Mouse (Mus musculus) MEL (cell line): ENCODE results near the gene Palm. TPM values are rescaled to one million over a fixed set of nuclear protein-coding genes. Genes with fewer than 3 reads are reported as not detected.

Source experiments
- DNase-seq: peaks from one replicate; pipeline ENCODE4 v3.0.0; 2011; ENCODE audit warnings: low read depth, low spot score
- H3K27ac ChIP-seq: 2 replicates; pipeline ENCODE4 v1.5.1; 2012; ENCODE audit warnings: low read depth, mild to moderate bottlenecking, control low read depth, low read length, moderate library complexity; ENCODE audit not compliant: control insufficient read depth
- H3K27me3 ChIP-seq, 2 experiments: fragments of 150-350 bp in 1 of 2; sonication (generic) in 1 of 2; 2 replicates each; pipeline ENCODE4 v1.6.1; 2012; ENCODE audit warnings: low read length in 2 of 2, mild to moderate bottlenecking in 2 of 2, improper control_type of control experiment in 1 of 2, moderate library complexity in 1 of 2; ENCODE audit not compliant: insufficient read depth in 2 of 2, control insufficient read depth in 1 of 2
- H3K36me3 ChIP-seq, 2 experiments: 2 replicates each; pipeline ENCODE4 v1.6.1; 2012 to 2014; ENCODE audit warnings: low read length in 2 of 2, improper control_type of control experiment in 1 of 2, inconsistent platforms in 1 of 2, mild to moderate bottlenecking in 1 of 2; ENCODE audit not compliant: insufficient read depth in 2 of 2, control insufficient read depth in 1 of 2
- H3K4me1 ChIP-seq, 2 experiments: fragments of 150-350 bp in 1 of 2; sonication (generic) in 1 of 2; 2 replicates each; pipeline ENCODE4 v1.6.1; 2012; ENCODE audit warnings: low read length in 2 of 2, improper control_type of control experiment in 1 of 2, mild to moderate bottlenecking in 1 of 2; ENCODE audit not compliant: insufficient read depth in 2 of 2, control insufficient read depth in 1 of 2
- H3K4me3 ChIP-seq, 2 experiments: fragments of 150-350 bp in 1 of 2; sonication (generic) in 1 of 2; 2 replicates each; pipeline ENCODE4 v1.5.1; 2012; ENCODE audit warnings: low read depth in 2 of 2, low read length in 2 of 2, mild to moderate bottlenecking in 2 of 2, moderate library complexity in 2 of 2, control low read depth in 1 of 2, improper control_type of control experiment in 1 of 2; ENCODE audit not compliant: control insufficient read depth in 1 of 2, insufficient read depth in 1 of 2
- H3K79me2 ChIP-seq: 2 replicates; pipeline ENCODE4 v1.6.1; 2012; ENCODE audit warnings: mild to moderate bottlenecking, low read length, moderate library complexity; ENCODE audit not compliant: control insufficient read depth, poor library complexity, insufficient read depth
- H3K9ac ChIP-seq: 2 replicates; pipeline ENCODE4 v1.6.1; 2012; ENCODE audit warnings: low read depth, mild to moderate bottlenecking, control low read depth, low read length, moderate library complexity; ENCODE audit not compliant: control insufficient read depth, poor library complexity, severe bottlenecking
- H3K9me3 ChIP-seq: fragments of 150-350 bp; sonication (generic); replicated peaks from 2 replicates; pipeline ENCODE4 v1.6.1; 2012; ENCODE audit warnings: mild to moderate bottlenecking, low read length, improper control_type of control experiment, moderate library complexity; ENCODE audit not compliant: insufficient read depth
- BHLHE40 ChIP-seq: IDR thresholded peaks from 2 replicates; pipeline ENCODE4 v1.6.1; 2012; ENCODE audit warnings: low read depth, mild to moderate bottlenecking, inconsistent platforms, low read length, improper control_type of control experiment, borderline replicate concordance
- CHD1 ChIP-seq: IDR thresholded peaks from 2 replicates; pipeline ENCODE4 v1.6.1; 2012; ENCODE audit warnings: low read depth, mild to moderate bottlenecking, inconsistent platforms, low read length, improper control_type of control experiment
- CHD2 ChIP-seq: IDR thresholded peaks from 2 replicates; pipeline ENCODE4 v1.6.1; 2011; ENCODE audit warnings: low read length, improper control_type of control experiment
- ELF1 ChIP-seq: IDR thresholded peaks from 2 replicates; pipeline ENCODE4 v1.6.1; 2014; ENCODE audit warnings: low read depth, mild to moderate bottlenecking, inconsistent platforms, low read length, improper control_type of control experiment, moderate library complexity
- HCFC1 ChIP-seq: IDR thresholded peaks from 2 replicates; pipeline ENCODE4 v1.6.1; 2012; ENCODE audit warnings: low read depth, mild to moderate bottlenecking, inconsistent platforms, low read length, improper control_type of control experiment, moderate library complexity
- JUND ChIP-seq: IDR thresholded peaks from 2 replicates; pipeline ENCODE4 v1.6.1; 2011; ENCODE audit warnings: low read depth, mild to moderate bottlenecking, improper control_type of control experiment, low read length
- KAT2A ChIP-seq: conservative IDR thresholded peaks from 2 replicates; pipeline ENCODE4 v1.6.1; 2012; ENCODE audit warnings: low read depth, low read length, improper control_type of control experiment, inconsistent platforms
- MAZ ChIP-seq: IDR thresholded peaks from 2 replicates; pipeline ENCODE4 v1.6.1; 2012; ENCODE audit warnings: low read depth, mild to moderate bottlenecking, inconsistent platforms, low read length, improper control_type of control experiment
- MEF2A ChIP-seq: IDR thresholded peaks from 2 replicates; pipeline ENCODE4 v1.6.1; 2014; ENCODE audit warnings: low read depth, mild to moderate bottlenecking, inconsistent platforms, low read length, improper control_type of control experiment; ENCODE audit not compliant: poor library complexity, insufficient replicate concordance, severe bottlenecking; ENCODE audit errors: extremely low read depth
- MYB ChIP-seq: IDR thresholded peaks from 2 replicates; pipeline ENCODE4 v1.6.1; 2011; ENCODE audit warnings: mild to moderate bottlenecking, low read depth, low read length, improper control_type of control experiment
- MYC ChIP-seq: IDR thresholded peaks from 2 replicates; pipeline ENCODE4 v1.6.1; 2011; ENCODE audit warnings: low read depth, mild to moderate bottlenecking, low read length, improper control_type of control experiment, moderate library complexity
- NELFE ChIP-seq: IDR thresholded peaks from 2 replicates; pipeline ENCODE4 v1.6.1; 2011; ENCODE audit warnings: low read depth, low read length, improper control_type of control experiment
- NRF1 ChIP-seq: IDR thresholded peaks from 2 replicates; pipeline ENCODE4 v1.6.1; 2014; ENCODE audit warnings: low read depth, mild to moderate bottlenecking, inconsistent platforms, low read length, improper control_type of control experiment, moderate library complexity; ENCODE audit not compliant: poor library complexity, insufficient read depth, severe bottlenecking
- POLR2A ChIP-seq, 2 experiments: IDR thresholded peaks; 2 replicates each; pipeline ENCODE4 v1.6.1; 2011 to 2012; ENCODE audit warnings: low read length in 2 of 2, mild to moderate bottlenecking in 2 of 2, control low read depth in 1 of 2, improper control_type of control experiment in 1 of 2, low read depth in 1 of 2, moderate library complexity in 1 of 2; ENCODE audit not compliant: control insufficient read depth in 1 of 2, insufficient read depth in 1 of 2, poor library complexity in 1 of 2
- POLR2AphosphoS2 ChIP-seq: IDR thresholded peaks from 2 replicates; pipeline ENCODE4 v1.6.1; 2011; ENCODE audit warnings: low read length, improper control_type of control experiment
- POLR2AphosphoS5 ChIP-seq: IDR thresholded peaks from 2 replicates; pipeline ENCODE4 v1.6.1; 2012; ENCODE audit warnings: low read depth, borderline replicate concordance, mild to moderate bottlenecking, inconsistent platforms, low read length, moderate library complexity, mixed read lengths
- RAD21 ChIP-seq: IDR thresholded peaks from 2 replicates; pipeline ENCODE4 v1.6.1; 2011; ENCODE audit warnings: mild to moderate bottlenecking, low read depth, low read length, improper control_type of control experiment
- SIN3A ChIP-seq: IDR thresholded peaks from 2 replicates; pipeline ENCODE4 v1.6.1; 2012; ENCODE audit warnings: low read length, improper control_type of control experiment, inconsistent platforms
- SMC3 ChIP-seq: IDR thresholded peaks from 2 replicates; pipeline ENCODE4 v1.6.1; 2011; ENCODE audit warnings: low read depth, low read length, improper control_type of control experiment
- TCF12 ChIP-seq: IDR thresholded peaks from 2 replicates; pipeline ENCODE4 v1.6.1; 2014; ENCODE audit warnings: low read depth, mild to moderate bottlenecking, inconsistent platforms, low read length, improper control_type of control experiment, moderate library complexity
- USF2 ChIP-seq, 2 experiments: IDR thresholded peaks; 2 replicates each; pipeline ENCODE4 v1.6.1; 2011 to 2012; ENCODE audit warnings: improper control_type of control experiment in 2 of 2, low read length in 2 of 2, borderline replicate concordance in 1 of 2, inconsistent platforms in 1 of 2, low read depth in 1 of 2, mild to moderate bottlenecking in 1 of 2; ENCODE audit not compliant: insufficient read depth in 1 of 2
- ZC3H11A ChIP-seq: IDR thresholded peaks from 2 replicates; pipeline ENCODE4 v1.6.1; 2012; ENCODE audit warnings: low read depth, mild to moderate bottlenecking, inconsistent platforms, low read length, improper control_type of control experiment
- ZNF384 ChIP-seq: IDR thresholded peaks from 2 replicates; pipeline ENCODE4 v1.6.1; 2012; ENCODE audit warnings: low read depth, mild to moderate bottlenecking, inconsistent platforms, low read length, improper control_type of control experiment
- polyA plus RNA-seq, 2 experiments: library from polyadenylated mRNA; stranded (reverse) in 1 of 2; unstranded in 1 of 2; fragments of >175 nt in 1 of 2; fragments of >200 nt in 1 of 2; gene quantifications; 2 replicates each; pipeline versions ENCODE4 v1.2.1 to v1.2.4; 2012; ENCODE audit warnings: low replicate concordance in 2 of 2, low read depth in 1 of 2; ENCODE audit not compliant: insufficient read length in 2 of 2, insufficient read depth in 1 of 2, missing spikeins in 1 of 2
- total RNA-seq: library from RNA; depleted of rRNA; stranded (reverse); fragments of 300-350 nt; gene quantifications from 2 replicates; pipeline ENCODE4 v1.2.3, GENCODE M21; 2012

Gene Palm
- total and polyA plus RNA-seq, 3 experiments, result 4.8 to 15.5 TPM; not detected in 1

- H3K27ac ChIP-seq, result no peak overlapping the region
- no peak for DNase-seq
- no peak for TF ChIP-seq KAT2A
- no peak for TF ChIP-seq ZNF384
- TF ChIP-seq BHLHE40, result no peak
- TF ChIP-seq MYC, result no peak
- TF ChIP-seq CHD2, result no peak
- TF ChIP-seq ZC3H11A, result no peak
- TF ChIP-seq, all 39 proteins: peak for 0
- H3K4me1 ChIP-seq, result peaks cover 3% of the 10 kb centered on the region in 2 experiments; a peak in 2 of 4 replicates
- H3K9ac ChIP-seq, result no peak overlapping the region
- no peak overlapping the region for H3K4me3 ChIP-seq
- H3K9me3 ChIP-seq, result no peaks in the 10 kb centered on the region
- H3K79me2 ChIP-seq, result no peaks in the 10 kb centered on the region
- peaks cover 0 to 5% of the 10 kb centered on the region in 2 experiments; a peak in 2 of 4 replicates for H3K36me3 ChIP-seq
- H3K27me3 ChIP-seq, result no peaks in the 10 kb centered on the region
These were observed 14.5 kb downstream of the Palm start for GRCm38 (mm10) chr10:79807826-79808225.

DNA sequence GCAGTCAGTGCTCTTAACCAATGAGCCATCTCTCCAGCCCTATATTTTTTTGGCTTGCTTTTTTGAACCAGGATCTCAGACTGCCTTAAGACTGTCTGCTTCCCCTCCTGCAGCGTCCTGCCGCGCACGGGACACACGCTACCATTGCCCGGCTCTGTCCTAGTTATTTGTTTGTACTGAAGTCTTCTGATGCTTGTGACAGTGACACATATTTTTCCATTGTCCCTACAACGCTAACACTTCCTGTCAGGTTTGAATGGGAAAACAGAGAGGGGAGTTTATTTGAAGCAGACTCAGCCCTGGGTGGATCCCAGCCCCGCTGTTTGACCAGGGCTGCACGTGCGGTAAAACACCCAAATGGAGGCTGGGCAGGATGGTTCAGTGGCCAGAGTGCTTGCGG, 15.4 kb downstream of the Palm start:
- H3K4me3 ChIP-seq, result no peak overlapping the region
- no peak overlapping the region for H3K27ac ChIP-seq
- no peak overlapping the region for H3K9ac ChIP-seq
- no peaks in the 10 kb centered on the region for H3K79me2 ChIP-seq
- no peaks in the 10 kb centered on the region for H3K4me1 ChIP-seq
- no peaks in the 10 kb centered on the region for H3K9me3 ChIP-seq
- H3K36me3 ChIP-seq, result no peaks in the 10 kb centered on the region
- TF ChIP-seq ELF1, result no peak
- no peak for TF ChIP-seq BHLHE40
- TF ChIP-seq TCF12, result no peak
- TF ChIP-seq, all 39 proteins: peak for 0
- H3K27me3 ChIP-seq, result no peaks in the 10 kb centered on the region
- no peak for DNase-seq

GRCm38 (mm10) chr10:79811736-79812637, 18.6 kb downstream of the Palm start:
- DNase-seq, result peak; percentile 79
- Histone ChIP-seq H3K27me3 (no peaks in the 10 kb centered on the region), H3K4me1 (no peaks in the 10 kb centered on the region), H3K79me2 (no peaks in the 10 kb centered on the region), H3K9ac (no peak overlapping the region), H3K4me3 (no peak overlapping the region), H3K36me3 (no peaks in the 10 kb centered on the region), H3K9me3 (no peaks in the 10 kb centered on the region), H3K27ac (no peak overlapping the region)
- TF ChIP-seq RAD21, result peak; percentile 97
- peak; percentile 44; the same call in 1 of the 2 replicates for TF ChIP-seq MAZ
- no peak for TF ChIP-seq CHD1
- TF ChIP-seq HCFC1, result no peak
- peak; percentile 93 for TF ChIP-seq ZC3H11A
- TF ChIP-seq POLR2AphosphoS5, result no peak
- peak; percentile 96 for TF ChIP-seq SMC3
- no peak for TF ChIP-seq POLR2A (IDR thresholded peaks at IDR 0.05; ENCODE audit: control insufficient read depth in 1 of 2, insufficient read depth in 1 of 2, low read depth in 1 of 2, low read length in 2 of 2, poor library complexity in 1 of 2)
- no peak for TF ChIP-seq USF2 (IDR thresholded peaks at IDR 0.05; ENCODE audit: borderline replicate concordance in 1 of 2, insufficient read depth in 1 of 2, low read depth in 1 of 2, low read length in 2 of 2)
- TF ChIP-seq MYB, result no peak
- TF ChIP-seq NELFE, result no peak
- no peak for TF ChIP-seq POLR2AphosphoS2
- no peak for TF ChIP-seq JUND
- no peak for TF ChIP-seq MEF2A
- TF ChIP-seq SIN3A, result peak; percentile 65
- TF ChIP-seq ELF1, result 0 out of 2 replicates have a peak, but pooled peaks have one; percentile 21
- no peak for TF ChIP-seq NRF1
